Mouse (Mus musculus) heart, embryonic 12.5 days (tissue): ENCODE data around the gene Arl5c. TPM values are rescaled to one million over a fixed set of nuclear protein-coding genes. Genes with fewer than 3 reads are reported as not detected.

Experiments used
- ATAC-seq: fragments of 200-750 bp; cut with Nextera tagmentation; 2 replicates; pipeline ENCODE4 v1.8.0; 2017; ENCODE audit warnings: moderate TSS enrichment, moderate library complexity; ENCODE audit not compliant: insufficient number of reproducible peaks, low FRiP score
- H3K27ac ChIP-seq: fragments of 300-500 bp; sonication (generic); 2 replicates; pipeline ENCODE4 v1.5.1; 2016; ENCODE audit warnings: mild to moderate bottlenecking, moderate library complexity; ENCODE audit not compliant: poor library complexity, severe bottlenecking
- H3K27me3 ChIP-seq: fragments of 300-500 bp; sonication (generic); replicated peaks from 2 replicates; pipeline ENCODE4 v1.6.1; 2016; ENCODE audit warnings: mild to moderate bottlenecking, moderate library complexity
- H3K36me3 ChIP-seq: fragments of 300-500 bp; sonication (generic); 2 replicates; pipeline ENCODE4 v1.6.1; 2016; ENCODE audit warnings: mild to moderate bottlenecking, moderate library complexity
- H3K4me1 ChIP-seq: fragments of 300-500 bp; sonication (generic); replicated peaks from 2 replicates; pipeline ENCODE4 v1.6.1; 2016; ENCODE audit warnings: mild to moderate bottlenecking
- H3K4me2 ChIP-seq: fragments of 300-500 bp; sonication (generic); 2 replicates; pipeline ENCODE4 v1.6.1; 2016; ENCODE audit warnings: mild to moderate bottlenecking, moderate library complexity
- H3K4me3 ChIP-seq: fragments of 300-500 bp; sonication (generic); 2 replicates; pipeline ENCODE4 v1.5.1; 2016; ENCODE audit warnings: mild to moderate bottlenecking
- H3K9ac ChIP-seq: fragments of 300-500 bp; sonication (generic); 2 replicates; pipeline ENCODE4 v1.6.1; 2016; ENCODE audit warnings: mild to moderate bottlenecking, moderate library complexity
- H3K9me3 ChIP-seq: fragments of 300-500 bp; sonication (generic); replicated peaks from 2 replicates; pipeline ENCODE4 v1.6.1; 2016; ENCODE audit warnings: mild to moderate bottlenecking, moderate library complexity
- WGBS: fragments of 180-500 bp; shearing (Covaris S2); methylation state at CpG from one replicate; pipeline ENCODE4 v1.1.7; 2016; 5-methylcytosine and 5-hydroxymethylcytosine counted together
- polyA plus RNA-seq: library from polyadenylated mRNA; unstranded; fragments of >200 nt; fragmentation: Nextera tagmentation; extraction: Ambion mirVana; gene quantifications from 2 replicates; pipeline ENCODE4 v1.2.1, GENCODE M21; 2016

Gene Arl5c
- polyA plus RNA-seq, 1 experiment from 2014 or later, result 3.9 TPM

DNA sequence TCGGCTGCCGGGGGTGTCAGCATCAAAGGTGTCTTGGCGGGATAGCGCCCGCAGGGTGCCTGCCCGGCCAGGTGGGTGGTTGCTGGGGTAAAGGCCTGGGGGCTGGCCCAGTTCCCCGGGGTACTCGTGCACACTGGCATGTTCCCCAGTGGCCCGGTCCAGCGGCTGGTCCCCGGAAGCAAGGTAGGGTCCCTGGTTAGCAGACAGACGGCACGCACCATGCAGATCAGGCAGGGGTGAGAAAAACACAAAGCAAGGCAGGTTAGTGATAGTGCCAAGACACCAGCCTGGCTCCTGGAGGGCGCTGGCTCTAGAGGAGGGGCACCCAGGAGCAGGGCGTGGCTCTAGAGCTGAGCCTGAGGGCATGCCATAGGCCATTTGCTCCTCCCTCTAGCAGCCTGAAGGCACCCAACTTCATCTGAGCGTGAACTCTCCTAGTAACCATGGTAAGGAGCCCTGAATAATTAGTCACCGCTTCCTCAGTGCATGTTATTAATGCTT lies 7.2 kb upstream of the Arl5c start:
- ATAC-seq, result no peak
- Histone ChIP-seq H3K27ac (no peak overlapping the region), H3K27me3 (peaks cover 66% of the 10 kb centered on the region), H3K4me3 (peak overlapping the region; percentile 26; the same call in 1 of the 2 replicates), H3K36me3 (peaks cover 8% of the 10 kb centered on the region; the same call in 1 of the 2 replicates), H3K9me3 (no peaks in the 10 kb centered on the region), H3K9ac (peak overlapping the region; percentile 23; the same call in 1 of the 2 replicates), H3K4me2 (peak overlapping the region; percentile 60), H3K4me1 (peaks cover 23% of the 10 kb centered on the region)
- 34% methylated on average over 17 of the region's 17 CpGs for whole genome bisulfite sequencing

DNA sequence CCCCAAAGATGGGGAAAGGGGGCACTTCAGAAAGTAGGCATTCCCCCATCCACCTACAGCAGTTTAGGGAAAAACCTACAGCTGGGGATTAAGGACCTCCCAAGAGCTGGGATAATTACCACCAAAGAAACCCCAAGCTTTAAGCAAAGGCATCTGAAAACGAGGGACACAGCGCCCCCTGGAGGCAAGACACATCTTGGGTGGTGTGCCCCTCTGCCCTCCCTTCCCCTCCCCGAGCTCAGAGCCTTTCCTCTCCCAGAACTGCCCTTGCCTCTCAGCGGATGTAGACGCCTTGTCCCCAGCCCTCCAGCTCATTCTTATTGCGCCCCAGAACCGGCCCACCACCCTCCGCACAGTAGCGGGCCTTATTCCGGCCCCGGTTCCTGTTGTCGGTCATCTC lies 6.6 kb upstream of the Arl5c start:
- ATAC-seq, result no peak
- H3K4me3 ChIP-seq, result peak overlapping the region; percentile 26
- H3K4me2 ChIP-seq, result peak overlapping the region; percentile 60
- H3K27ac ChIP-seq, result no peak overlapping the region
- H3K9ac ChIP-seq, result peak overlapping the region; percentile 23; the same call in 1 of the 2 replicates
- peaks cover 72% of the 10 kb centered on the region for H3K27me3 ChIP-seq
- H3K36me3 ChIP-seq, result peaks cover 8% of the 10 kb centered on the region; the same call in 1 of the 2 replicates
- 5% methylated on average over 12 of the region's 12 CpGs for WGBS
- H3K4me1 ChIP-seq, result peaks cover 23% of the 10 kb centered on the region
- H3K9me3 ChIP-seq, result no peaks in the 10 kb centered on the region

DNA sequence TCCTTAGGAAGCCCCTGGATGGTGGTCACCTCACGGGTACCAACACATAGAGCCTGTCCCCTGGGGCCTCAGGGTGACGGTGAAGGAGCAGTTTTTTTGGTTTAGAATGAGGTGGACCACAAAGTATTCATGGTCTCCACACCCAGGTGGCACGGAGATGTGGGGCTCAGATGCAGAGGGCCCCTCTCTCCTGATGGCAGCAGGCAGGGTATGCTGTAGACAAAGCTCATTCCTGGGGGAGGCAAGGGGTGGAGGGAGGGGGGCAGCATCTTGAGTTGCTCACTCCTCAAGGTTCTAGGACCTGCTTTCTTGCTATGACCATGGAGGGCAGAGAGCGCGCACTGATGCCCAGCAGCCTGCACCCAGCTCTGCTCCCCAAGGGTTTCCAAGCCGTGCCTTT lies 6.0 kb upstream of the Arl5c start:
- peaks cover 8% of the 10 kb centered on the region; the same call in 1 of the 2 replicates for H3K36me3 ChIP-seq
- H3K27me3 ChIP-seq, result peaks cover 78% of the 10 kb centered on the region
- H3K4me2 ChIP-seq, result no peak overlapping the region
- no peak overlapping the region for H3K9ac ChIP-seq
- no peak overlapping the region for H3K4me3 ChIP-seq
- peaks cover 23% of the 10 kb centered on the region for H3K4me1 ChIP-seq
- ATAC-seq, result no peak
- WGBS, result 54% methylated on average over 6 of the region's 6 CpGs
- H3K27ac ChIP-seq, result no peak overlapping the region
- H3K9me3 ChIP-seq, result no peaks in the 10 kb centered on the region

DNA sequence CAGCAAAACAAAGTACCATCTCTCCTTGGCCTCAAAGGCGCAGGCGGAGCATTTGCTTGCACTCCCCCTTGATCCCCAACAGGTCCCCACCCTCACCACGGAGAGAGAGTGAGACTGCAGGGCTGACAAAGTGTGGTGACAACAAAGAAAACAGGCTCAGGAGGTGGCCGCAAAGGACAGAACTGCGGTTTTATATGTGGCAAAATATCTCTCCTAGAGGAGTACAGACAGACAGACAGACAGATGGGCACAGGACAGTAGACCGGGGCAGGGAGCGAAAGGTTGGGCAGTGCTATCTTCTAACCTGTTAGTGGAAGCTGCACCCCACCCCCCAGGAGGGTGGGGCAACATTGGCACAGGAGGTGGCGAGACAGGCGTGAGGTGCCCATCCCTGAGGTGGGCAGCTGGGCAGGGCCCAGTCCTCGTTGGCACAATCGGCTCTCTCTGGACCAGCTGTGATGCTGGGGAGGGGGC lies 5.4 kb upstream of the Arl5c start:
- Histone ChIP-seq H3K27me3 (peaks cover 84% of the 10 kb centered on the region), H3K9ac (0 out of 2 replicates have a peak overlapping the region, but pooled peaks have one; percentile 5), H3K36me3 (peaks cover 8% of the 10 kb centered on the region; the same call in 1 of the 2 replicates), H3K27ac (no peak overlapping the region), H3K4me2 (no peak overlapping the region), H3K4me3 (no peak overlapping the region), H3K9me3 (no peaks in the 10 kb centered on the region), H3K4me1 (peaks cover 23% of the 10 kb centered on the region)
- WGBS, result 29% methylated on average over 11 of the region's 11 CpGs
- ATAC-seq, result no peak

DNA sequence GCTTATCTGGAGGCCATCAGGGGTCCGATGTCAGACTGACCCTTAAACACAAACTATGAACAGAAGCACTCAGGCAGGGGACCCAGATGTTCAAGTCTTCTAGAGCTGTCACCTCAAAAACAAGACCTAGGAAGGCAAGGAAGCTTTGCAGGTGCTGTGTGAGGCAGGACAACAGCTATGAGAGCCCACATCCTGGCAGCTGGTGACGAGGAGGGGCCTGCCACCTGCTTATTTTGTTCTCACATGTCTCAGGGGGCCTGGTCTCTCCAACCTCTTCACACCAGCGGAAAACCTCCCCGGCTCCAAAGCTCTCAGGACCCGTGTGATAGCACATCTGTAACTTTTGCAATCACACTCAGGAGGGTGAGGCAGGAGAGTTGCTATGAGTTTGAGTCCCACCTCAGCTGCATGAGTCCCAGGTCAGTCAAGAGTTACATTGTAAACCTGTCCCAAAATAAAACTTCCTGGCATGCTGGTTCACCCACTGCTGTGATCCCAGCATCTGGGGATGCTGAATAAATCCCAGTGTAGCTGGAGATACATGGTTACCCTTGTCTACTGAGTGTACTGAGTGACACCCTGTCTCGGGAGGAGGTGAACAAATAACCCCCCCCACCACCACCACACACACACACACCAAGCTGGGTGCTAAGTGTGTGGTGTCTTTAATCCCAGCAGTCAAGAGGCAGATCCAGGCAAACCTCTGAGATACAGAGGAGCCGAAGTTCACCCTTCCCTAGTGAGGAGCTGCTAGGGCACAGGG lies 4.6 kb upstream of the Arl5c start:
- Histone ChIP-seq H3K9me3 (no peaks in the 10 kb centered on the region), H3K4me2 (no peak overlapping the region), H3K4me3 (no peak overlapping the region), H3K27ac (no peak overlapping the region), H3K4me1 (peaks cover 27% of the 10 kb centered on the region), H3K27me3 (peaks cover 85% of the 10 kb centered on the region), H3K36me3 (peaks cover 8% of the 10 kb centered on the region; the same call in 1 of the 2 replicates), H3K9ac (0 out of 2 replicates have a peak overlapping the region, but pooled peaks have one; percentile 5)
- WGBS, result 25% methylated on average over 7 of the region's 7 CpGs
- ATAC-seq, result no peak

DNA sequence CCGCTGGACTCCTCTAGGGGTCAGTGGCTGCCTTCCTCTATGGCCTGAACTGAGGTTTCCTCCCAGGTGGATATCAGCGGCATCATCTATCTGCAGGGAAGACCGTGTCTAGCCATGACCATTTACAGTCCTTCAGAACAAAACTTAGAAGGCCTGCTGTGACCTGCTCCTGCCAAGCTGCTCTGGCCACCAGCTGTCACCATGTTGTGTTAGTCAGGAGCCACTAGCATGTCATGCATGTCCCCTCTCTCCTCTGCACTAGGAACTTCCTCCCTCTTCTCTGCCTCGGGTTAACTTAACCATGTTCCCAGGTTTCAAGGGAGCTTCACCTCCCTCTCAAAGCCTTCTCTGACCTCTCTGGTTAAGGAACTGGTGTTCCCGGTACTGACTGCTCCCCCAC lies 3.8 kb upstream of the Arl5c start:
- no peak for ATAC-seq
- Histone ChIP-seq H3K27ac (no peak overlapping the region), H3K36me3 (peaks cover 4% of the 10 kb centered on the region; the same call in 1 of the 2 replicates), H3K9me3 (no peaks in the 10 kb centered on the region), H3K4me2 (no peak overlapping the region), H3K4me3 (no peak overlapping the region), H3K27me3 (peaks cover 78% of the 10 kb centered on the region), H3K4me1 (peaks cover 35% of the 10 kb centered on the region), H3K9ac (no peak overlapping the region)
- 60% methylated on average over 5 of the region's 5 CpGs for WGBS

DNA sequence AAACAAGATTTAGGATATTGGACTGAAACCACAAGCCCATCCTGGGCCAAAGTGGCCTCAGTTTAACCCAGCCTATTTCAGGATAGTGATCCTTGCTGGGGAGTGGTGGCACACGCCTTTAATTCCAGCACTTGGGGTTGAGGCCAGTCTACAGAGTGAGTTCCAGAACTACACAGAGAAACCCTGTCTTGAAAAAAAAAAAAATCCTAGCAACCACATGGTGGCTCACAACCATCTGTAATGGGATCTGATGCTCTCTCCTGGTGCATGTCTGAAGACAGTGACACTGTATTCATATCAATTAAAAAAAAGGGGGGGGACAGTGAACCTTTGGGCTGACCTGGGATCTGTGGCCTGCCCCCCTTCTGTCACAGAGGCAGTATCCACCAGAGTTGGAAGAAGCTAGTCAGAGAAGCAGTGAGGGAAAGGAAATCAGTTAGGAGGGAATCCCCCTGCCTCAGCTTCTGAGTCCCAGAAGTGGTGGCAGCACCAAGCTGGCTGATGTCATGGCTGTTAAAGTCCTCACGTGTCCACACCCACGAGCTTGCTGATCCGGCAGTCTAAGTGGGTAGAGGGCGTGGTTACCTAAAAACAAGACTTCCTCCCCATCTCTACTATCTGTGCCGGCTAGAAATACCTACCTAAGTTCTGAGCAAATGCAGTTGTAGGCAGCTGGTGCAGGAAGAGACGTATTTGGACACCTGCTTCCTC lies 3.1 kb upstream of the Arl5c start:
- H3K9ac ChIP-seq, result no peak overlapping the region
- H3K4me2 ChIP-seq, result no peak overlapping the region
- H3K9me3 ChIP-seq, result no peaks in the 10 kb centered on the region
- H3K27ac ChIP-seq, result no peak overlapping the region
- WGBS, result 56% methylated on average over 7 of the region's 7 CpGs
- no peaks in the 10 kb centered on the region for H3K36me3 ChIP-seq
- no peak overlapping the region for H3K4me3 ChIP-seq
- no peak for ATAC-seq
- H3K4me1 ChIP-seq, result peaks cover 31% of the 10 kb centered on the region
- peaks cover 74% of the 10 kb centered on the region for H3K27me3 ChIP-seq

DNA sequence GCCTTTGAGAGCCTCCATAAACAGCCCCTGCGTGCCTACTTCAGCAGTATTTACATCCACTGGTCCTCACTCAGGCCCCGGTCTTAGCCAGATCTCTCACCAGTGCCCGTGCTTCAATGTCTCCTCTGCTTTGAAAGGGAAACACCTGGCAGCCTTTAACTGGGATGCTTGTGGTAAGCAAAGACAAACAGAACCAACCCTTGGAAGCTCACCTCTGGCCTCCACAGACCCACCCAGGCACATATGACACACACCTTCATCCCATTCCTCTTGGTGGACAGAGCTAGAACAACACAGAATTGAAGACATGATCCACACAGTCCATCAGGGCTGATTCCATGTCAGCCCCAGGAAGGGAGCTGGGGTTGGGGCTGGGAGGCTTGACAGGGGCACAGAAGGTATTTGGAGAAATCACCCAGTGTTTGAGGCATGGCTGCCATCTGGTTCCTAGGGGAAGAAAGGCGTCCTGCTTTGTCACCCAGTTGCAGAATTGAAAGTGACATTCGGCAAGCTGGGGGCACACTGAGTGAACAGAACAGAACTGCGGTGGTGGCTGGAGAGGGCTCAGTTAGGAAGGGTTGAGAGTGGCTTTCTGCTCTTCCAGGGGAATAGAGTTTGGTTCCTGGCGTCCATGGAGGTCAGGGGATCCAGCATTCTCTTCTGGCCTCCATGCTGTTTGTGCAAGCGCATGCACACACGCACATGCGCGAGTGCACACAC lies 2.3 kb upstream of the Arl5c start:
- Histone ChIP-seq H3K27me3 (peaks cover 69% of the 10 kb centered on the region), H3K4me2 (no peak overlapping the region), H3K27ac (no peak overlapping the region), H3K9me3 (no peaks in the 10 kb centered on the region), H3K4me1 (peaks cover 23% of the 10 kb centered on the region), H3K4me3 (no peak overlapping the region), H3K9ac (no peak overlapping the region), H3K36me3 (no peaks in the 10 kb centered on the region)
- WGBS, result 76% methylated on average over 11 of the region's 11 CpGs
- no peak for ATAC-seq

DNA sequence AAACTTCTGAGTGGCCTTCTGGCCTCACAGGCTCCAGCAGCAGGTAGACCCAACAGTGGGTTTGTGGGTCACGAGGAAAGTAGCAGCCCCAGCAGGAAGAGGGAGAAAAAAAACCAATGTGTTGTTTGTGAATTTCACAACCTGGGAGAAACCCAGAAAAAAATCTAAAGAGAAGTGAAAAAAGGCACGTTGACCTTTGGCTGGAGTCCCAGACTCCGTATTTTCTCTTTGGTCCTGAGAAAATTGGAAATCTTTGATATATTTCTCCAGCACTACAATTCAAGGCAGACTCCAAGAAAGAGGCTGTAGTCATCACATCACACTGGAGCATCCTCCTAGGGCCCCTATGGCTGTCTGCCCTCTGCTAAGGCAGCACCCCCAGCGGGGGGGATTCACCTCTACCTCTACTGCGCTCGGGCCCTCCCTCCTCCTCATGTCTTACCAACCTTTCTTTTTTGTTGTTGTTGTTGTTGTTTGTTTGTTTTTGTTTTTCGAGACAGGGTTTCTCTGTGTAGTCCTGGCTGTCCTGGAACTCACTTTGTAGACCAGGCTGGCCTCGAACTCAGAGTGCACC lies 1.5 kb upstream of the Arl5c start:
- Histone ChIP-seq H3K27me3 (peaks cover 67% of the 10 kb centered on the region), H3K9me3 (no peaks in the 10 kb centered on the region), H3K36me3 (no peaks in the 10 kb centered on the region), H3K4me1 (peaks cover 16% of the 10 kb centered on the region), H3K27ac (no peak overlapping the region), H3K9ac (no peak overlapping the region), H3K4me2 (no peak overlapping the region), H3K4me3 (no peak overlapping the region)
- 78% methylated on average over 8 of the region's 8 CpGs for WGBS
- no peak for ATAC-seq

DNA sequence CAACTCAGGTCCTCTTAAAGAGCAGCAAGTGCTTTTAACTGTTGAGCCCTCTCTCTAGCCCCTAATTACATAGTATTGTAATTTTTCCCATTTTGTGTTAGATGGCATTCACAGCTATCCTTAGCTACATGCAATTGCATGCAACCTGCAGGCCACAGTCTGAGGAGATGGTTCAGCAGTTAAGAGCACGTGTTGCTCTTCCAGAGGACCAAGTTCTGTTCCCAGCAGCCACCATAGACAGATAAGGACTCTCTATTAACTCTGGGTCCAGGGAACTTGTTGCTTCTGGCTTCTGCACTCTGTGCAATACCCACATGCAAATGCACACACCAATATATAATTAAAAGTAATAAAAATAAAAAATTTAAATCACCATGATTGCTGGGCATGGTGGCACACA lies 710 bp upstream of the Arl5c start:
- Histone ChIP-seq H3K9ac (no peak overlapping the region), H3K27ac (no peak overlapping the region), H3K4me3 (no peak overlapping the region), H3K36me3 (no peaks in the 10 kb centered on the region), H3K9me3 (no peaks in the 10 kb centered on the region), H3K27me3 (peaks cover 65% of the 10 kb centered on the region), H3K4me1 (peaks cover 12% of the 10 kb centered on the region), H3K4me2 (no peak overlapping the region)
- 64% methylated on average over 1 of the region's 1 CpGs for WGBS
- ATAC-seq, result no peak
